Mouse (Mus musculus) large intestine, adult 2 months (tissue): Measurements from ENCODE around the gene Cd99l2. TPM values are rescaled to one million over a fixed set of nuclear protein-coding genes. Genes with fewer than 3 reads are reported as not detected.

Source experiments
- DNase-seq: peaks from one replicate; pipeline ENCODE4 v3.0.0-alpha.2; 2012; ENCODE audit warnings: low read depth, low spot score
- WGBS: fragments of 180-500 bp; shearing (Covaris S2); methylation state at CpG from one replicate; pipeline ENCODE4 v1.1.7; 2018; 5-methylcytosine and 5-hydroxymethylcytosine counted together
- polyA plus RNA-seq: library from polyadenylated mRNA; depleted of rRNA; stranded (reverse); fragments of >200 nt; gene quantifications from 2 replicates; pipeline ENCODE4 v1.2.3, GENCODE M21; 2012; rRNA removed

The Cd99l2 gene
- polyA plus RNA-seq, 1 experiment: 5.6 TPM

DNA sequence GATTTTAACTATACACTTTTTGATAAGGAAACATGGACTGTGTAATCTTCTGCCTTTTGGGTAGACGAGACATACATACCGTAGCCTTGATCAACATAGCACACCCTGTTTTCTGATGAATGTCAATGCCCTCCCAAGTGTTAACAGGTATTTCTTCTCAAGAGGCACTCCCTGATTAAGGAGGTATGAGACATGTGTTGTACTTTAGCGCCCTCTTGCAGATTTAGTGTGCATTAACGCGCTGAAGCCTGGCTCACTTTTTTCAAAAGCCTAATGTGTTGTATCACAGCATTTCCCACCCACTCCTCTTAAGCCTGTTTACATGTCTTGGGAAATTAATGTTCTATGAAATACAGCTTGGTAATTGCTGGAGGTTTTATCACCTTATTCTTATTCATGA lies 111.1 kb downstream of the Cd99l2 start:
- 40% methylated on average over 5 of the region's 5 CpGs for WGBS

DNA sequence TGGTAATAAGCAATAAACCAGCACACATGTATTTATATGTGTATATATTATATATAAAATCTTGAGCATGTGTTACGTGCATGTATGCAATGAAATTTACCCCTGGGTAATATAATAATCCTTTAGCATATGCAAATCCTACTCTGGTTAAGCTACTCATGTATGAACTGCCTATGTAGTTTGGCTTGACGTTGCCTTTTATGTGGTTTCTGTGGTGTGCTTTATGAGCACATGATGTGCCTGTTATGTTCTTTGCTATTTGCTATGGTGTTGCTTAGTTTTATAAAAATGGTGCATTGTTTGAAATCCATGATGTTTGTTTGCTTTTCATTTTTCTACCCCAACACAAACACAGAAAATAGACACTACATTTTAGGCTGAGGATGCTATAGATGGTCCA lies 114.2 kb downstream of the Cd99l2 start:
- no peak for DNase-seq
- 91% methylated on average over 2 of the region's 2 CpGs for WGBS

More for the DNA sequence above, 111.1 kb downstream of the Cd99l2 start:
- DNase-seq: no peak

DNA sequence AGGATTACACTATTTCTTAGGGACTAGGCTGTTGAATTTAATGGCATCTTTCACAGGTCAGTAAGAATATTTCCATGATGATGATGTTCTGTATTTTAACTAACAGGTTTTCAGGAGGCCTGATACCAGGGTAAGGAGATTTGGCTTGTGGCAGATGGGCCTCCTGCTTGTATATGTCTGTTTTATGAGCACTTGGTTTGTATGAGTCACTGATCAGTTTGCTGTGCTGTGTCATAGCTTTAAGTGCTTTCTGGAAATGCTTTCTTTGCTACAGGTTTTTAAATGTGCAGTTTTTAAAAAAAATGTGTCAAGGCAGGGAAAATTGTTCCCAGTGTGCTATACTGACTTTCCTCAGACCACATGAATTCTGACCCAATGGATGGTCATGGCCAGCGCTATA lies 115.9 kb downstream of the Cd99l2 start:
- WGBS: 87% methylated on average over 1 of the region's 1 CpGs
- DNase-seq: no peak

Other genes starting within 250 kb of the Cd99l2 start
- 6.7 and 8.4 TPM in 2 replicates for gene Mtmr1, start 128.1 kb downstream of the Cd99l2 start, polyA plus RNA-seq
- gene Hmgb3, start 63.1 kb upstream of the Cd99l2 start, polyA plus RNA-seq: 12.6 and 16.6 TPM in 2 replicates
- gene Gpr50, start 170.8 kb upstream of the Cd99l2 start, polyA plus RNA-seq: 0.09 and 0.11 TPM in 2 replicates